Mouse (Mus musculus): ENCODE results near the gene Psma5.

- TF ChIP-seq CTCF (IDR thresholded peaks at IDR 0.05; ENCODE audit: extremely low read depth, insufficient read length, insufficient replicate concordance, low read depth, low read length): no peak
- no peak for TF ChIP-seq POLR2A (IDR thresholded peaks at IDR 0.05; ENCODE audit: low read depth, low read length)
These were observed 65.4 kb downstream of the Psma5 start for GRCm38 (mm10) chr3:108322136-108322535.
